Mouse (Mus musculus): ENCODE data around the gene Gm17571. TPM values are rescaled to one million over a fixed set of nuclear protein-coding genes. Genes with fewer than 3 reads are reported as not detected.

Gene Gm17571
- total RNA-seq, 2 experiments from 2014 or later: not detected

- DNase-seq: no peak
These were observed 8.1 kb upstream of the Gm17571 start for GRCm38 (mm10) chr9:13454651-13455123.

GRCm38 (mm10) chr9:13448716-13449115 is 2.2 kb upstream of the Gm17571 start:
- DNase-seq: no peak

- no peak for DNase-seq
These were observed 317 bp downstream of the Gm17571 start for GRCm38 (mm10) chr9:13446236-13446635.

- DNase-seq: no peak
These were observed 2.9 kb downstream of the Gm17571 start for GRCm38 (mm10) chr9:13443484-13444211.

GRCm38 (mm10) chr9:13442012-13442735 is 4.4 kb downstream of the Gm17571 start:
- DNase-seq: no peak

- no peak for DNase-seq
These were observed 5.6 kb downstream of the Gm17571 start for GRCm38 (mm10) chr9:13440911-13441310.

GRCm38 (mm10) chr9:13433501-13434090 is 13.0 kb downstream of the Gm17571 start:
- DNase-seq: no peak

- DNase-seq: no peak
These were observed 14.9 kb downstream of the Gm17571 start for GRCm38 (mm10) chr9:13431646-13432045.

- no peak for DNase-seq
These were observed 15.8 kb downstream of the Gm17571 start for GRCm38 (mm10) chr9:13430744-13431143.

- no peak for DNase-seq
These were observed 16.3 kb downstream of the Gm17571 start for GRCm38 (mm10) chr9:13430302-13430701.

- DNase-seq: no peak
These were observed 17.0 kb downstream of the Gm17571 start for GRCm38 (mm10) chr9:13429477-13430125.

GRCm38 (mm10) chr9:13425031-13425940 is 21.3 kb downstream of the Gm17571 start:
- DNase-seq: peak; percentile 40 to 45

GRCm38 (mm10) chr9:13414230-13414766 is 32.3 kb downstream of the Gm17571 start:
- no peak for DNase-seq

Other genes starting within 250 kb of the Gm17571 start
- 10 to 100 TPM; 10.5 to 11.6 TPM for gene Jrkl, start 200.9 kb downstream of the Gm17571 start, total RNA-seq (2021)
- 10 to 100 TPM; 14.7 to 17.2 TPM for gene Ccdc82, start 199.8 kb downstream of the Gm17571 start, total RNA-seq (2021)
- 10 to 100 TPM; 21.2 to 28.9 TPM for gene Maml2, start 148.8 kb downstream of the Gm17571 start, total RNA-seq (2021)